Mouse (Mus musculus) CD4-positive helper T cell, adult 2 months (primary cell): ENCODE data around the gene Far1.

Experiments used
- DNase-seq: peaks from one replicate; pipeline ENCODE4 v3.0.0-alpha.2; 2012; ENCODE audit warnings: low read depth, missing footprints, low spot score

The Far1 gene

DNA sequence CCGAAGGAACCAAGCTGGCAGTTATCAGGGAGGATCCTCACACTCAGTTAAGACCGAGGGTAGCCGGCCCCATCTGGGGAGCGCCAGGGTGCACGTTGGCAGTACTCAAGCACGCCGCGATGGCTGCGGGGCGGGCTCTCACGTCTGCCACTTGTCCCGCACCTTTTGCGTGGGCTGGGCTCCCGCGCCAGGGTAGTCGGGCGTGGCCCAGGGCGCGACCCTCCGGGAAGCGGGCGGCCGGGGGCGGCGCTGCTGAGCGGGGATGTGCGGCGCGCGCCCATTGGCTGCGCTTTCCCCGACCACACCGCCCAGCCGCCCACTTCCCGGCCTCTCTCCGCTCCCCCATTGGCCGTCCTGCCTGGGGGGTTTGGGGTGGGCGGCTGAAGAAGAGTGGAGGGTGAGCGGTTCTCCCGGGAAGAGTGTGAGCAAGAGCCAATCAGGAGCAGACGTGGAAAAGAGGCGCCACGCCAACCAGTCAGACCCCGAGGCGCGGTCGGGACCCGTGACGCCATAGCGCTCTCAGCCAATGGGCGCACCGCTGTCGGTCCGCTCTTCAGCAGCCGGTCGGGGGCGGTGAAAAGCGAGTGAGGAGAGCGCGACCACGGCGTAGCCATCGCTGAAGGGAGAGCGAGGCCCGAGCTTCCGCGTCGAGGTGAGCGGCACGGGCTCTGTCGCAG, at the start of gene Far1:
Gene Far1 (plus strand): TSS at position 549 of the 677 bp plus-strand sequence.
- DNase-seq, result peak; percentile 97

DNA sequence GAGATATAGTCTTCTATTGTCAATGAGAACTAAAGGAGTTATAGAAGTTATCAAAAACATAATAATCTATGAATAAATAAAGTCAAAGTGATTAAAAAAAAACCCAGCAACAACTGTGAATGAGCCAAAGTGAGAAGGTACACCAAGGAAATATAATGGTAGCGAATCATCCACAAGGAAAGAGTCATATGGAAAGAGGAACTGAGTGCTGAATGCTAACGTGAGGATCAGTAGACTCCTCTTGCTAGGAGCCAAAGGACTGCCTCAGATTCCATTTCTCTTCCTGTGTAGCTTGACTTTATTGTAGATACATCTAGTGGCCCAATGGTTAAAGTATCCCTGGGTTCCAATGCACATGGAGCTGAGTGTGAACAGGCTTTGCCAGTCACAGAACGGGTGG, 45.3 kb upstream of the Far1 start:
- DNase-seq, result no peak

DNA sequence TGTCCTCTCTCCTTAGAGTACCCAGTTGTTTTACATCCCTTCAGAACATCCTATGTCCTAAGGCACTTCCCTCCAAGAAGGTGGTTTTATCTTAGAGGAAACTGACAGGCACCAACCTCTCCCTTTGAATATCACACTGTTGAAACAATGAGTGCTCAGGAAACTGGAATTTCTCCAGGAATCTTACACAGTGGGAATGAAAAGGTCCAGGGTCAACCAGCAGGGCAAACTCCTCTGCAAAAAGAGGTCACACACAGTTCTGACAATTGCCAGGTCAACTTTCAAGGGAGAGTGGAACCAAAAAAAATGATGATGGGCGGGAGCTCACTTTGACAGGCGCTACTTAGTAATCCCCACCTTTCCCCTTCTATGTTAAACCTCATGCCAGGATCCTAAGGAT, 43.0 kb upstream of the Far1 start:
- no peak for DNase-seq

DNA sequence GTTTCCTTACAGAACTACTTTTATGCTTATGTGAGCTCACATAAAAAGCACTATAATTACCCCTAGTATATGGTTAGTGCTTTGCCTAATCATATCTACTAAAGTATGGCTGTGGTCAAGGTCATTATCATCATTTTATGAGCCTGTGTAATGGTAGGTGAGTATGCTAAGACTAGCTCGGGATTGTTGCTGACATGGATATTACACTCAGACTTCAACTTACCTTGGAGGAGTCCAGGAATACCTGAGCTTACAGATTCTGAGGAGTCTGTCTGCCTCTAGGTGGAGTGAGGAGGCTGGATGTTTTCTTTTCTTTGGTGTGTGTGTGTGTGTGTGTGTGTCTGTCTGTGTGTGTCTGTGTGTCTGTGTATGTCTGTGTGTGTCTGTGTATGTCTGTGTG, 42.0 kb upstream of the Far1 start:
- DNase-seq, result no peak

DNA sequence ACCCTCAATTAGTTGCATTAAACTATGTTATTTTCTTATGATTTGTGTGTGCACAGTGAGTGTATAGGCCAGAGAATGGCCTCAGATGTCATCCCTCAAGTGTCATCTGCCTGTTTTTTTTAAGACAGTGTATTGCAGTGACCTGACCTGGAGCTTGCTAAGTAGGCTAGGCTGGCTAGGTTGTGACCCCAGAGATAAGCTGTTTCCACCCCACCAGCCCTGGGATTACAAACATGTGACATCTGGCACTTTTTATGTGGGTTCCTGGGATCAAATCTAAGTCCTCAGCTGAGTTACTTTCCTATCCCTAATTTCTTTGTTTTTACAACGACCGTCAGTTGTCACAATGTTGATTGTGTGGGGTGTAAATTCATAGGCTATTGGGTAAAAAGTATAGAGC, 17.8 kb upstream of the Far1 start:
- no peak for DNase-seq

DNA sequence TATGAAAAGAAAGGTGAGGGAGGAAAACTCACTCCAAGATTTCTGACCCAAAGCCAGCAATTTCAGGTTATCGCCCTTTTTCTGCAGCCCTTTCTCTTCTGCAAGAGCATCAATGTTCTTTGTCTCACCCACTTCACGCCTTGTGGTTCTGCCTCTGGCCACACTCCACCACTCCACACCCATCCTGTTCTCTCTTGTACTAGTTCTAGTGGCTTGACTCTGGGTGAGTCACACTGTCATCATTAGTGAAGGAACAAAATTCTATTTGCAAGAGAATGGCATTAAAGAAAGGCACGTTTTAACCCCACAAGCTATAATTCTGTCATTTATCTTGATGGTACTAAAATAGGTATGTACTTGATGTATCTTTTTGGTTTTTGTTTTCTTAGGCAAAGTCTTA, 15.2 kb upstream of the Far1 start:
- DNase-seq, result no peak

DNA sequence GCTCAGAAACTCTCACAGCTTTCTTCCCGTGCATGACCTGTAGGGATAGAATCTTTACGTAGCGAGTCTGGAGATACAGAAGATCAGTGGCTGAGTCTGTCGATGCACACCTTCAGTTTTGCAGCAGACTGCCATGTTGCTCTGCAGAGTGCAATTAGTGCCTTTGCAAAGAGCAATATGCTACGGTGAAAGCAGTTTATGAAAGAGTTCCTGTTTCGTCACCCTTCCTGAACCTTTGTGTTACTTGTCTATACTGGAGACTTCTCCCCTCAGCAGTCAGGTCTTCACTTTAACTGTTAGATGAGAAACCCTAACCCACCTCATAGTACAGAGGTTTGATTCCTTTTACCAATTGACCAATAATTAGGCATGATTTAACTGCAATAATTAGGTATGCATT, 13.8 kb upstream of the Far1 start:
- DNase-seq, result no peak

DNA sequence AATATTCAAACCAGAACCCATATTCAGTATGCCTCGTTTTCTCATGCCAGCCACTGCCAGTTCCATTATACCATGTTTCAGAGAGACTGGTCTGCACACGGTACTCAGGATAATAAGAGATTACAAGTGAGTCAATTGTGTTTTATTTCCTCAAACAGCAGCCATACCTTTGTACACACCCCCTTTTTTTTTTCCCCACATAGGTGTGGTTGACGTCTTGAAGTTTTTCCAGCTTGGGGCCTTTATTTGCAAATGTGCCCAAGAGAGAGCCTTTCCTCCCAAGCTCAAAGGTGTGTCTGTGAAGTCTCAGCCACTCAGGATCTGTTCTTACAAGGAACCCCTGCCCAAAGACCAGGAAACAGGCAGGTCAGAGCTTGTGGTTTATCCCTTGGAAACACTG, 11.2 kb upstream of the Far1 start:
- DNase-seq, result no peak

DNA sequence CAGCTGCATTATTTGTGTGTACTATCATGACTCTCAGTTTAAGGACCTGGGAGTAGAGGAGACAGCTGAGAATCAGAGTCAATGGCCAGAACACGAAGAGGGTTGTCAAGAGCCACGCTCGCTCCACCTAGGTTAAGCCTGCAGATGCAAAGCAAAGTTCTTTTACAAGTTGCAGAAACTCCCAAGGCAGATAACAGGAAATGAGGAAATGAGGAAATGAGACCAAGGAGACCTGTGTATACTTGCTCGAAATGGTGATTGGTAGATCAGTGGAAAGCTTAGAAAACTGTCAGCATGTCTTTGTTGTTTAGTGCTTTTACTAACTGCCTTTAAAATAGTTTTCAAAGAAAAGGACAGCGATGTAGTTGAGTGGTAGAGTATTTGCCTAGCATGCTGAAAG, 8.6 kb upstream of the Far1 start:
- DNase-seq, result no peak

DNA sequence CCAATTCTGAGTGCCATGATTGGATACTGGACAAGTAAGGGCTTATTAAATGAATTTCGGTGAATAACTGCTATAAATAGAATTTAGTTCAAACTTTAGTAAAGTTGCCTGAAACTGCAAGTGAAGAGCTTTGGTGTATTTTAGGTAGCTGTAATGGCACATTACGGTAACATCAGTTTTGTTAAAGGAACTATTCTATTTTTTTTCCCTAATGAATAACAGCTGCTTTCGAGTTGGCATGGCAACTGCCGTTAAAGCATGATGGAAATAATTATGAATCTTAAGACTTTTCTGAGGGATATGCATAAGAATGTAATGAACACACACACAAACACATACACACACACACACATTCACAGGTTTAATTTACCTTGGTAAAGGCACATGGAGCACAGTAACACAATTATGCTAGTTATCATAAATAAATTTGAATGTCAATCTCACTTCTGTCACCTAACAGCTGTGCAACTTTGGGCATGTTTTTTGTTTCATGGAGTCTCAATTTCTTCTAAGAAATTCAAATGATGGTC, 8.1 kb upstream of the Far1 start:
- no peak for DNase-seq

DNA sequence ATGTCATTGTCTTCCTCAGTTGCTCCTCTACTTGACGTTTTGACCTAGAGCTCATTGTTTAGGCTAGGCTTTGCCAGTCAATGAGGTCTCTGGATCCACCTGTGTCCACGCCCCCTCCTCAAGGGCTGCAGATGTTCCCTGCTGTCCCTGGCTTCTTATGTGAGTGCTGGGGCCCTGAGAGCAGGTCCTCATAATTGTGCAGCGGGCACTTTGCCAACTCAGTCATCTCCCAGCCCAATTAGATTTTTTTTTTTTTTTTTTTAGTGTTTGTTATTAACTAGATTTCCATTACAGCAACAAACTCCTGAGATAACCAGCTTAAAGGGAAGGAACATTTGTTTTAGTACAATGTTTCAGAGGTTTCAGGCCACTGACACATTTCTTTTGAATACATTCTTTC, 5.8 kb upstream of the Far1 start:
- DNase-seq, result no peak

DNA sequence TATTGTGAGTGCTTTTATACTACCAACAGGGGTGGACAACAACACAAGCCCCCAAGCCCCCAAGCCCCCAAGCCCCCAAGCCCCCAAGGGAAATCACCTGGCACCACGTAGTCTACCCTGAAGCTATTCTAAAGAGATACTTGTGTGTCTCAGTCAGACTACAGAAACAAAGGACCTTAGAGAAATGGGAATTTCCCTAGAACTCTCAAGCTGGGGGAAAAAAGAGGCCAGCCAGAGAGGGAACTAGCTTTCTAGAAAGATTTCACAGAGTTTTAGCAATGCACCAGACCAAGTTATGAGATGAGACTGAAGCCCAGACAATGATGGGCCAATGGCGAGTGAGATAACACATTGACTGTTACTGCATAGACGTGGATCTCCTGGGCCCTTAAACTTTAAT, 2.2 kb upstream of the Far1 start:
- DNase-seq, result no peak

DNA sequence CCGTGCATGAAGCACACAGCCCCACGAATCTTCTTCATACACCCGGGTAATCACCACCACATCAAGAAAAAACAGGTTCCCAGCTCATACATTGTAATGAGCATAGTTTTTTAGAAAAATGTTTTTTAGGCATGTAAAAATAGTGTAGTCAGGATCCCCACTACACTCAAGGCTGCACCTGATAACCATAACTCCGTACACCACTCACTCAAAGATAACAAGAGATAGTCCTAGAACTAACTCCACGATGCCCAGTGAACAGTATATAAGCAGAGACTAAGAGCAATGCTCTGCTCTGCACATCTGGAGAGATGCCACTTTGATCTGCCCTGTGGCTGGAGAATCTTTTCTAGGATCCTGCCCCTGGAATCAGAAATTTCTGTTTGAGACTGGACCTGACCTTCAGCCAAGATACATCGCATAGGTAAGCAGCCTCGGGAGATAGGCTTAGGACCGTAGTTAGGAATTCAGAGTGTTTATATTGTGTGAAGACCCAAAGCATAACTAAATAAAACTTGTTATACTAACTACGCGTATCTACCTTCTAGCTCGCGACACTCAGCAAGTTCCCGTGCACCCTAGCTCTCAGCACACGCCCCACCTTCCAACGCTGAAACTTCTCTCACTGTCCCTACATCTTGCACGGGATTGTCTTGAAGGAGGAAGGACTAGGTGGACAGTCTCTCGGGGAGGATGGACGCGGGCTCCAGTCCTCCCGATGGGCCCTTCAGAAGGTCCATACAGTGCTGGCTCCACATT, 928 bp upstream of the Far1 start:
- DNase-seq, result no peak

DNA sequence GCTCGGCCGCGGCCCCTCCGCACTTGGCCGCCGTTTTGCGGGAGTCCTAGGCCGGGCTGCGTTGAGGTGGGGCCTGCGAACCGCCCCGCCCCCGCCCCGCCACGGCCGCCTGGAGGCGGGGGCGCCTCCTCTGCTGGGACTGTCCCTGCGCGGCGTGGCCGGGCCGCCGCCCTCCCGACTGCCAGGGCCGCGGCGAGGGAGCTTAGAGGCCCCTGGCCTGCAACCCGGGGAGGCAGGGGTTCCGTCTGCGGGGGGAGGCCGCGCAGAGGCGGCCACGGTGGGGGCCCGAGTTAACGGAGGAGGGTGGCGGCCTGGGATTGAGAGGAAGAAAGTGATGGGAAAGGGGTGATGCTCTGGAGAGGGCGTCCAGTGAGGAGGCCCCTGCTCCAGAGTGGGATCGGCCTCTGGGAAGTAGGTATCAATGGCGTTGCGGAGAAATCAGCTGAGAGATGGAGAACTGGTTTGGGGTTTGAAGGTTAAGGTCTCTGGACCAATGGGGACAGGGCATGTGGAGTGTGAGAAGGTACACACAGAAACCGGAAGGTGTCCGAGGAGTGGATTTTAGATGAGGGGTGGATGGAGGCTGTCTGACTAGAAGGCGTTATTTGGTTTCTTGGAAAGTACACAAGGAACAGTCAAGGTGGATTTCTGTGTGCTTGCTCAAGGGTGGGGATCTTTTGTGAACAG, 472 bp downstream of the Far1 start:
- DNase-seq, result peak; percentile 70

DNA sequence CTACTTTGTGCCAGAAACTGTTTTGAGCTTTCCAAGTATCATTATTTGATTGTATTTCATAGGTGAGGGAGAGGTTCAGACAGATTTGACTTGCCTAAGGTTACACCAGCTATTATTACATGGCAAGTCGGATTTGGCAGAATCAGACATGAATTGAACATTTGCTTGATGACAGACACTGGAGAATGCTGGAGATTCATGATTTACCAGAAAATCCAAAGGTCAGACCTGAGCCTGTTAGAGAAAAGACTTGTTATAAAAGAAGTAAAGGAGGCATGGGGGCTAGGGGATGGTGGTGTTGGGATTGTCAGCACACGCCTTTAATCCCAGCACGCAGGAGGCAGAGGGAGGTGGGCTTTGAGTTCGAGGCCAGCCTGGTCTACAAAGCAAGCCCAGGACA, 2.2 kb downstream of the Far1 start:
- no peak for DNase-seq

DNA sequence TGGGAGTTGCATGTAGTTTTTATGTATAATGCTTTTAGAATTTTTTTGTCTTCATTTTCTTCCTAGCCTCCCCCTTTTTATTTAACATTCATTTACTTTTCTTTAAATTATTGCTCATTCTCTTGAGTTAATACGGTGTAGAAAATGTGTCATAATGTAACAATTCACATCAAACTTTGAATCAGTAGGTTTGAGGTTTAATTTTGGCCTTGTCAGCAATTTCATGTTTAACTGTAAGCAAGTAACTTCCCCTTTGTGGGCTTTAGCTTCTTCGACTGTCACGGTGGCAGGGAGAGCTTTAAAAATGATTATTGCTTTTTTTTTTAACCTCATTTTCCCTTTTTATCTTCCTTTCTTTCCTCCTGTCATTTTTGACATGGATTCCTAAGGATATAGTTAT, 4.8 kb downstream of the Far1 start:
- DNase-seq, result peak; percentile 9

DNA sequence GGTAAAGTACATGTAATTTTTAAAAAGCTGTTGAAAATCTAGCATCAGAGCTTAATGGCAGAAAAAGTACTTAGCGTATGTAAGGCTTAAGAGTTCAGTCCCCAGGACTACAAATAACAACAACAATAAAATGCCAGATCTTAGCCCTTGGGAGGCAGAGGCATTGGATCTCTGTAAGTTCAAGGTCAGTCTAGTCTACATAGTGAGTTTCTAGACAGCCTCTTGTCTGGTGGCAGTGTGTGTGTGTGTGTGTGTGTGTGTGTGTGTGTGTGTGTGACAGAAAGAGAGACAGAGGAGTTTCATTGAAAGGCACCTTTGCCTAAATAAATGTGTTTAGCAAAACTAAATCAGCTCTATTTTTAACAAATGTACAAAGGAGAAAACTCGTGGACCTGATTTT, 5.3 kb downstream of the Far1 start:
- DNase-seq, result no peak

DNA sequence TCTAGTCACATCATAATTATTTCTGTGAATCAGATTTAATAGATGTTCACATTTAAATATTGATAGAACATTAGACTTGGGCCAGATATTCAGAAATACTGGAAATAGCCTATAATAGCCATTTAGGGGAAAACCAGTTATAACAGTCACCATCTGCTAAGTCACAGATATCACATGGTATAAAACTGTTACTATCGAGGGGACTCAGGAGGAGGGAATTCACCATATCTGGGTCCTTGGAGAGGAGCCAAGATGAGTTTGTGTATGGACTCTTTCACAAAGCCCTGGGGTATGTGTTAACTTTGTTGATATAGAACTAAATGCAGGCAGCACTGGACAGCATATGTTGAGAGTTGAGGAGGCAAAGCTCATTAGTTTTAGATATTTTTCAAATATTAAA, 29.5 kb downstream of the Far1 start:
- no peak for DNase-seq

DNA sequence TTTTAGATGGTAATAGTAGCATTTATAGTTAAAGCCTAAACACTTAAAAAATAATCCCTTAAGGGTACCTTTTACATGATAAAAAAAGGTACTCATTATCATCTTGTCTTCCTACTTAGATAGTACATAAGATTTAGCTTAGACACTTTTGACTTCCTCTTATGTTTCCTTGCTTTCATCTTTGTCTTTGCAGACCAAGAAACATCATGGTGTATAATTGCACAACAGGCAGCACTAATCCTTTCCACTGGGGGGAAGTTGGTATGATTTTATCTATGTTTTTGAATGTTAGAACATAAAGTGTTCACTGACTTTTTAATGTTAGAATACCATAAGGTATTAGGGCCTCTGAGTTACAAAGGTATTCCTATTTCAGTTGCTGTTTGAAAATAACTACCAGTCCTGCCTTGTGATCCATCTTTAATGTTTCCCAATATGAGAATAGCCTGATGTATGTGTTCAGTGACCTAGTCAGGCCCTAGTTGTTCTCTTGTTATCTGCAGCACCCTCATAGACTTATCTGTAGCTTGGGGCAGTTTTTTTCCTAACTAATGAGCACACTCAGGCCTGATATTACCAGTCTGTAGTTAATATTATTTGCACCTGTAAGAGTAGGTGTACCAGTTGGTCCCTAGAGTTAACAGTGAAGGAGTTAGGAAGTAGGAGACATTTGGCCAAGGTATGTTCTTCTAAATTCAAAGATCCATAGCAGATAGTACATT, 38.3 kb downstream of the Far1 start:
- no peak for DNase-seq

DNA sequence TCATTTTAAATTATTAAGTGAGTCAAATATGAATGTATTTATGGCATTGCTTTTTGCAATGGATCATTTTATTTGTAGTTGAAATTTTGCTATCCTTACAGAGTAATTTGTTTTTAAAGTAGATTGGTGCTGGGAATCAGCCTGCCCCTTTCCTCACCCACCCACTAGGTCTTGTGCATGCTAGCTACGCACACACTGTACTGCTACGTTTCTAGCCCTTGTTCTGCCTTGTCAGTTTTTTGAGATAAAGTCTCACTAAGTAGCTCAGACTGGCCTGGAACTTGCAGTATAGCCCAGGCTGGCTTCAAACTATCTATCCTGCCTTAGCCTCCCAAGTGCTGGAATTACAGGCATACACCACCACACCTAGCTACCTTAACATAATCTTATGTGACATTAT, 38.9 kb downstream of the Far1 start:
- no peak for DNase-seq

DNA sequence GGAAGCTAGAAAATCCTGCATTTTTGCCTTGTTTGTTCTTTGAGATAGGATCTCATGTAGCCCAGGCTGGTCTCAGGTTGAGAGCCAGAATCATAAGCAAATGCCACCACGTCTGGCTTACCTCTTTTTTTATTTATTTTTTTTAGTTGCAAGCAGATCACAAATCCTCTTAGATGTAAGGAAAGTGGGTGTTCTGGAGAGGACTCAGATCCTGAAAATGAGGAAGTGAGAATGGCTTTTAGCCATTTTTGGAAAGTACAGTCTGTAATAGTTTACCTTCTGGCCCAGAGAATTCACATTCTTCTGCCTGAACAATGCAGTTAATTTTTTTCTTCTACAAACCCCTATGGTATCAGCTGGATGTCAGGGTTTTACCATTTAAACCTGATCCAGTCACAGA, 42.5 kb downstream of the Far1 start:
- DNase-seq, result no peak

DNA sequence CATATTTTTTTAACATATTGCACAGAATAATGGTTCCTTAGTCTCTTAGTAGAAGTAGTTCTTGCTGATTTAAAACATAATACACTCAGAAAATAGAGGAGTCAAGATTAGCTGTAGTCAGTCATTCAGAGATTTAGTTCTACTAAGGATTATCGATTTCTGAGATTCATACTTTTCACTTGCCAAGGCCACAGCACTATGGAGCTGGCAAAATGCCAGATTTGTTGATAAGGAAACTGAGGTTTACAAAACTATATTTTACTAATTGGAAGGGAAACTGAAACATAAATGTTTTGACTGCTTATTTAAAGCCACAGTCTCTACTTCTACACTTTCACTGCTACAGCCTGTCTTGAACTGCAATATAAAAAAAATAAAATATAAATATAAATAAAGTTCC, 53.3 kb downstream of the Far1 start:
- no peak for DNase-seq
